Mouse (Mus musculus) fat pad, adult 2 months (tissue): ENCODE results near the gene Tcp11.

Source experiments
- DNase-seq: peaks from one replicate; pipeline ENCODE4 v3.0.0-alpha.2; 2011; ENCODE audit warnings: low read depth, low spot score; ENCODE audit errors: extremely low read depth

Tcp11 gene

GRCm38 (mm10) chr17:28084964-28085363 is 4.5 kb upstream of the Tcp11 start:
- no peak for DNase-seq

GRCm38 (mm10) chr17:28084395-28084905 is 4.0 kb upstream of the Tcp11 start:
- DNase-seq = no peak

GRCm38 (mm10) chr17:28082863-28083262 is 2.4 kb upstream of the Tcp11 start:
- no peak for DNase-seq

GRCm38 (mm10) chr17:28081856-28082255 is 1.4 kb upstream of the Tcp11 start:
- DNase-seq = no peak

GRCm38 (mm10) chr17:28081385-28081784 is 946 bp upstream of the Tcp11 start:
- DNase-seq = no peak

GRCm38 (mm10) chr17:28080817-28081165 is 352 bp upstream of the Tcp11 start:
- no peak for DNase-seq

- no peak for DNase-seq
Observed at GRCm38 (mm10) chr17:28079618-28080017, 821 bp downstream of the Tcp11 start.

GRCm38 (mm10) chr17:28078028-28078427 is 2.4 kb downstream of the Tcp11 start:
- no peak for DNase-seq

GRCm38 (mm10) chr17:28074486-28074885 is 6.0 kb downstream of the Tcp11 start:
- DNase-seq = no peak

- no peak for DNase-seq
Observed at GRCm38 (mm10) chr17:28072730-28073129, 7.7 kb downstream of the Tcp11 start.

- no peak for DNase-seq
Observed at GRCm38 (mm10) chr17:28070256-28070655, 10.2 kb downstream of the Tcp11 start.

GRCm38 (mm10) chr17:28069446-28069845 is 11.0 kb downstream of the Tcp11 start:
- DNase-seq = no peak

GRCm38 (mm10) chr17:28067303-28067702 is 13.1 kb downstream of the Tcp11 start:
- no peak for DNase-seq

GRCm38 (mm10) chr17:28063163-28063562 is 17.3 kb downstream of the Tcp11 start:
- no peak for DNase-seq

GRCm38 (mm10) chr17:28062710-28063109 is 17.7 kb downstream of the Tcp11 start:
- no peak for DNase-seq

- no peak for DNase-seq
Observed at GRCm38 (mm10) chr17:28061472-28061871, 19.0 kb downstream of the Tcp11 start.

GRCm38 (mm10) chr17:28060681-28061080 is 19.8 kb downstream of the Tcp11 start:
- no peak for DNase-seq

- DNase-seq = no peak
Observed at GRCm38 (mm10) chr17:28058346-28058745, 22.1 kb downstream of the Tcp11 start.

- no peak for DNase-seq
Observed at GRCm38 (mm10) chr17:28052293-28052863, 28.1 kb downstream of the Tcp11 start.

GRCm38 (mm10) chr17:28050210-28050609 is 30.2 kb downstream of the Tcp11 start:
- no peak for DNase-seq

- DNase-seq = no peak
Observed at GRCm38 (mm10) chr17:28048425-28048824, 32.0 kb downstream of the Tcp11 start.

- DNase-seq = no peak
Observed at GRCm38 (mm10) chr17:28047520-28047919, 32.9 kb downstream of the Tcp11 start.

GRCm38 (mm10) chr17:28047017-28047416 is 33.4 kb downstream of the Tcp11 start:
- DNase-seq = no peak
